Mouse (Mus musculus) left cerebral cortex, adult 8-10 months (tissue): ENCODE measurements at regions not wholly inside any gene's neighbourhood (a gene's known extent, or its start where the extent isn't known, plus 50 kb on each side); places are given as distances from the start of the nearest gene placed in this dataset.
A peak's percentile ranks its signal among the peaks of the same experiment; 100 is the strongest.

Source experiments
- DNase-seq, 2 experiments: peaks; one replicate each; pipeline ENCODE4 v3.0.0; 2022; ENCODE audit warnings: low spot score in 2 of 2

DNA sequence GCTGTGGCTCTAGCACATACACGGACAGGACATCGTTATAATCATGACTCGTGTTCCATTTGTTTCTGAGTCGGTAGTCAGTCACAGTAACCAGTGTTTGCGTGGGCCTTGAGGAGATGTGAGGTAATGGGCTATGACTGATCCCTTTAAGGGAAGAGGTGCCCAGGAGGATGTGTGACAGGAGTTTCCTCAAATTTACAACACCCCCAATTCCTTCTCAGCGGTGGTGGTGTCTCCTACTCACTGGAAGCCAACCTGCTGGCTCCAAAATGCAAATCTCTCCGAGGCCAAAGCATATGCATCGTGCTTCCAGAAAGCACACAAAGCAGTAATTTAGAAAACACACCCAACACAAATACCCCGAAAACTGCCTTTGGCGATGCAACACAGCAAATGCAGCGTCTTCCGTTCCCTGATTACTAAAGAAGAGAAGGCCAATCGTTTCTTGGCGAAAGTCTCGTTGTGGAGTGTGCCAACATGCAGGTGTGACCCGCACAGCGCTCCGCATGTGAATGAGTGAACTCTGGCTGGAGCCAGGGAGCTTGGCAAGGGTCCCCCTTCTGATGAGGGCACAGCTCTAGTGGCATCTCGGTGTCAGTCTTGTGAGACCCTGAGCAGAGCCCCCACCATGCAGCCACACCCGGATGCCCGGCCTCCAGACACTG, 151.5 kb upstream of the Kazn start:
- DNase-seq: peak in 1 of 2 experiments; percentile 58

DNA sequence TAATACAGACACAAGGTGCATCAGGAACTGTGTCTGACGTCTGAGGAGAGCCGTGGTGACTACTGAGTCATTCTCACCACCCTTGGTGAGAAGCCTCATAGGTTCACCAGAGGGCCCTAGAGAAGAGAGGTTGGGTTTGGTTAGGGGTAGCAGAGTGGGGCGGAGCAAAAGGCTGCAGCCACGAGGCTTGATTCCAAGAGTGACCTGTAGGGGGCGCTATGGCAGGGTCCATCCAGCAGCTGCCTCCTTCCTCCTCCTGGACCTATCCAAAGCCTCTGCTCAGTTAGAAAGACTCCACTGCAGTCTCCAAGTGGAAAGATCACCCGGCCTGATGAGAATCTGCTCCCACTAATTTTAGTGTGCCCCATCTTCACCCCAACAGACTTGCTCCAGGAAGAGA, 149.3 kb upstream of the Kazn start:
- no peak for DNase-seq

DNA sequence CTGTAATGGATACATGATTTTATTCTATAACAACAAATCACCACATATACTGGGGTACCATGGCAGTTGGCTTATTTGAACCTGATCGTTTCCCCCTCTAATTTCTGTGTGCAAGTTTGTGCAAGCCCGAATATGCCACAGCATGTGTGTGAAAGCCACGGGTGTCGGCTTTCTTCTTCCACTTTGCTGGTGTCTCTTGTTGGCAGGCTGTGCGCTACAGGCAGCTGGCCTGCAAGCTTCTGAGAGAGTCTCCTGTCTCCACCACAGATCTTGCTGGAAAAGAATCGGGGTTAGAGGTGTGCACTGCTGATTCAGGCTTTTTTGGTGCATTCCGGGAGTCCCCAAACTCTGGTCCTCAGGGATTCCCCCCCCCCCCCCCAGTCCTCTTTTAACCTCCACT, 142.0 kb upstream of the Kazn start:
- DNase-seq: no peak

DNA sequence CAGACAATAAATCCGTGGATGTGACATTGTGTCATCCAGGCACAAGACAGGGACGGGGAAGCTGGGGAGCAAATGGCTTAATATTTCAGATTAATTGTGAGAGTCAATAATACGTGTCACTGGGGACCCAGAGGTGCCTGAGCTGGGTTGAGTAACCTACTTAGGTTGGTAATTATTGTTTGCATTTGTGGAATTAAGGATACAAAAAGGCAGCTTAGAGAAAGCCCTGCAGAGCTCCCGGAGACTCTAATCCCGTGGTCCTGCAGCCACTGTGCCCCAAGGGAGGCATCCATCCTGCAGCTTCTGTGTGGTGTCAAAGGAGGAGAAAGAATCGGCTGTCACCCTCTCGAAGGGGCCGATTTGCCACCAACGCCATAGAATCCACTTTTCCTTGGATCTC, 139.3 kb upstream of the Kazn start:
- DNase-seq: no peak

DNA sequence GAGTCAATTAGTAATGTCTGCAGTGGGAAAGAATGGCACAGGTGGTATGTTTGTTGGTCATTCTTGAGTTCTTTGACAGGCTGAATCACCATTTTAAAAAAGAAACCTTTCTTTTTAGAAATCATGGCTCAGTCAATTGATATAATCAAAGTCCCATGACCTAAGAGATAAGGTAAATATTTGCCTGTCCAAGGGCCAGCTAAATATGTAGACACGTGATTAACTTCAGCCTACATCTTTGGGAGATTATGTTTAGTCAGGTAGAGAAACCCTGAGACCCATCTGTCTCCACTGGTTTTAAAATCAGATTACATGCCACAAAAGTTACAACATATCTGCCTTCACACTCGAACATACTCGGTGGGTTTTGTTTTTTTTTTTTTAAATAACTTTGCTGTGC, 128.6 kb upstream of the Kazn start:
- no peak for DNase-seq

DNA sequence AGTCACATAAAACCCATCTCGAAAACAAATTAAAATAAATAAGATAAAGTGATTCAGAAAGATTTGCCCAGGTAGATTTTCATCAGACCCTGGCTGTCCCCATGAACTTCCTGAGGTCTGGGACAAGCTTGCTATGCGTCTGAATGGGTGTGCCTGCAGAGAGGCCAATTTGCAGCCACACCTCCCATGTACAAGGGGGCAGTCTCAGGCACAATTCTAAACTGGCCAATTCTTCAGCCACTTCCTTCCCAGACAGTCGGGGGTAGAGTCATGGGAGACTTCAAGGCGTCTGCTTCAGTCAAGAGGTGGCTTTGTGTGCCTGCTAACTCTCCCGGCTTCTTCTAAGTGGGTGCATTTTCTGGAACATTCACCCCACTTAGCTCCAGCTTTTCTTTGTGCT, 122.9 kb upstream of the Kazn start:
- DNase-seq: no peak

DNA sequence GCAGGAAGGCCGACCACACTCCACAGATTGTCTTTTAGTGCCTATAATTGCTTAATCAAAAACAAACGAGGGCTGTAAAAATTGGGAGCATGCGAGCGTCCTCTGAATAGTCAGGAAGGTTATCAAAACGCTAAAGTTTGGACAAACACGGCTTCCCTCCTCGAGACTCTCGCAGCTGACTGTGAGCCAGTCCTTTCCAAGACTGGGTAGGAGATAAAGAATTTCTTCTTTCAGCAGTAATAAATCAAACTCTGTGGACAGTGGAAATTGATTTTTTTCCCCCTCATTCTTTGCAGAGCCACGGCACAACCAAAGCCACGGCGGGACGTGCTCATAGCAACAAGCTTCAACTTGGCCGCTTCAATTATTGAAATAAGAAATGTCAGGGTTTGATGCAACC, 119.7 kb upstream of the Kazn start:
- DNase-seq: no peak

DNA sequence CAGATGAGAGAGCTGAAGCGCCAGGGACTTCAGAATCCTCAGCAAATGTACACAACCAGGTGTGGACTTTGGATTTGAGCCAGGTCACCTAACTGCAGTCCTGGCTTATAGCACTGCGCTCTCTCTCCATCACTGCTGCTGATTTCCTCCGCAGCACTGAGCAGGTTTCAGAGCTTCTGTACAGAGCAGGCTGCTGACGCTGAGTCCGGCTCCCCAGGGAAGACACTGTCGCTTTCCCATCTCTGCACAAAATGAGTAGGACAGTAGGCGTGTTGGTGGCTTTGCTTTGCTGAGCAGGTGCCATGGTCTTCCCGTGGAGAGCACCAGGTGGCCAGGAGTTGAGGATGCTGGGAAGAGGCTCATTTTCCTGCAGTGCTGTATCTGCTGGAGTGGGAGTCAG, 116.2 kb upstream of the Kazn start:
- DNase-seq: peak in 1 of 2 experiments; percentile 36

DNA sequence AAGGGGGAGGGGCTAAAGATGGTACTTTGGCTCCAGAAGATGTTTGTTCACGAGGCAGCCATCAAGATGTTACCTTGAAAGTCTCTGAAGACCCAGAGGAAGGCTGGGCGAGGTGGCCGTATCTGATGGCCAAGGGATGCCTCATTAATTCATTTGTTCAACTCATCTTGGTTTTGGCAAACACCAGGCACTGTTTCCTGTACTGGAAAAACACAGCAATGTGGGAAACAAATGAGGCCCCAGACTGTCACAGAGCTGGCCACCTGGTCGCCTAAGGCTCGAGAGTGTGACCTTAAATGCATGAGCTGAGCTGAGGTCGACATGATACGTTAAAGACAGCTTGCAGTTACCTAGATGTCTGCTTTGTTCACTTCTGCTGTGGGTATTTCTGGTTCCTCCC, 114.3 kb upstream of the Kazn start:
- no peak for DNase-seq

DNA sequence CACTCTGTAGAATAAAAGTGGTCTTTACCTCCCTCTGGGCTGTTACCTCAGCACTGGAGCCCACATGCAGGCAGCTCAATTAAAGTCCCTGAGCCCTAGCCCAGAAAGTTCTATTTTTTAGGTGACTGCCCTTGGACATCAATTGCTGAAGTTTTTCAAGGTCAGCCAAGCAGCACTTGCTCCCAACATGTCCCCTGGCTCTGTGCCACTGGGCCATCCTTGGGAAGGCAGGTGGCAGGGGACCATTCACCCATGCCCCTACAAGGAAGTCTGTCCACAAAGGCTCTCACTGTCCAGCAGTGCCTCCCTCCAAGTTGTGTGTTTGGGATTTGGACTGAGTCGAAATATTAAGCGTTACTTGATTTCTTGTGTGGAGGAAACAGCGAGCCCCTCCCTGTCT, 112.6 kb upstream of the Kazn start:
- no peak for DNase-seq

DNA sequence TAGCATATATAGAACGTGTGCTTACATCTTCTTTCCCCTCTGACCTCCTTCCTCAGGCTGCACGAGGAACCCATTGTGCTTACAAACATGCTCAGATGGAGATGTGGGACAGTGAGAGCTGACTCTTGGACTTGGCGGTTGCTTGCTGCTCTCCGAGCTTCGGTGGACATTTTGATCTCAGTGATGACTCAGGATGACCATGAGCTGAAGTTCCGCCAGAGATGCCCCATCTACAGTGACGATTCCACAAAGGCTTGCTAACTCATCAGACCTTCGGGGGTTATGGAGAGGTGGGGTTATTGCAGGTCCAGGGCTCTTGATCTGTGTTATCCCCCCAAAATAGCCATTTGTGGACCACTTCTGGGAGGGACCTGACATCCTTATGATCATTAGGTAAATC, 111.8 kb upstream of the Kazn start:
- DNase-seq: no peak

DNA sequence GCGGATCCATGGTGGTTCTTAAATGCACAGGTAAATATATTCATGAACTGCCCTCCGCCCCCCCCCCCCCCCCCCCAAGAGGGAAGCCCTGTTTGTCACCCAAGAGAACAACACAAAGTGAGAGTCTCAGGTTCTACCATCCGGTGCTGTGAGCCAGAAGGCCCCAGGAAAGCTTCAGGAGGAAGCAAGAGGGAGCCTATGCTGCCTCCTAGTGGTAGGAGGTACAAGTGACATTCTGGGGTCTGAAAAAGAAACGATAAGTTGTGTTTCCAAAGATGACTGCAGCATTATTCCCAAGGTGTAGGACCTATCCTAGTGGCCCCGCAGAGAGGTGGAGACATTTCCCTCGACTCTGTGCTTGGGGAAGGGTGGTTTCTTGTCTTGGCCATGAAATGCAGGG, 109.7 kb upstream of the Kazn start:
- DNase-seq: no peak

DNA sequence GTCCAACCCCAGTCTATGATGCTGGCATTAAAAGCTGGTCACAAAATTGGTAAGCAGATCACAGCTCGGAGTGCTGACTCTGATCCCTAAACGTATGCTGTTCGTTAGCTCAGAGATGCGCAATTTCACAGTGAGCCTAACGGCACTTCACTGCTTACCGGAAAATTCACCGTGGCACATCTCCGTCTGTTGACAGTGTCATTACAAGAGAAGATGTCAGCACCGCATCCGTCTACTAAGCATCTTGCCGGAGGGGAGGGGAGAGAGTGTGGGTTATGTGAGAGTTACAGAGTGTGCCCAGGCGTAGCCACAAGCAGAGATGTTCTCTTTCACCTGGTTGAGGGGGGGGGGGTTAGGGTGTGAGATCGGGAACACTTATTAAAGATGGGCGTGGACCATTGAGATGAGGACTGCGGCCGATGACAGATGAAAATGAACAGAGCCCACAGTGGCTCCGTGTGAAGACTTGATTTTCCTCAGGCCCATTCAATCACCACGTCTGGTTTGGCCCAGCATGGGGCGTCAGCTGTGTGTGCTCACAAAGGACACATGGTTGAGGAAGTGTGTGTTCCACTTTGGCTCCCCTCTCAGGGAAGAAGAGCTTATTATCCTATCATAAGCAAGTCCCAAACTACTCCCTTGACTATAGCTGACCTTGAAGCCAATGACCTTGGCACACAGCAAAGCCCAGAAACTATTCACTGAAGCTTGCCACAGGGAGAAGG, 103.4 kb upstream of the Kazn start:
- DNase-seq: no peak

DNA sequence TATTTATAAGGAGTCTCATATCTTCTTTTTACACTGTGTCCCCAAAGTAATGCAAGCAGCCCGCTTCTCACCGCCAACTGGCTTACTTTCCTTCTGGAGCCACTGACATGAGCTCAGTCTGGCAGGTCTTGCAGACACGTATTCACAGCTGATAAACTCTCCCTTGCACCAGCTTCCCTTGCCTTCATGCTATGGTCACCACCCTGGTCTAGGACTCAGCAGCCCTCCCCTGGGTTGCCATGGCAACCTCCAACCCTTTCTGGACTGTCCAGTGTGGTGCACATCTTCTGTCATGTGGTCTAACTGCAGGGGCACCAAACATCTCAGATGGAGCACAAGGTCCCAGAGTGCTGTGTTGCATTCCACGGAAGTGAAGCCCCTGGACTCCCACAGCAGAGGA, 102.1 kb upstream of the Kazn start:
- DNase-seq: no peak

DNA sequence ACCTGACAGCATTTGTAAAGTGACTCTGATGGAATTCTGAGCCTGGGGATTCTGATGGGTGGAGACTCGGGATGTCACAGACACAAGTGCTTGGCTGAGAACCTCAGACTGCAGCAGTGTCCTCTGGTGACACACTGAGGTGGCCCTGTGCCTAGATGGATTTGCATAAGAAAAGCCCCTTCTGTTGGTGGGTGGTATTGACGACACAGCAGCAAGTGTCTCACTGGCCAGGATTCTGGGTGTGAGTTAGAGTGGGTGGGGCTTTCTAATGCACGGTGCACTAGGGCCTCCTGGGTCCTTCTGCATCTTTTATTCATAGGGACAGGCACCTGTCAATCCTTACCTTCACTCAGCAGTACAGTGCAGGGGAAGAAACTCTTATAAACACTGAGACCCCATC, 100.9 kb upstream of the Kazn start:
- no peak for DNase-seq

DNA sequence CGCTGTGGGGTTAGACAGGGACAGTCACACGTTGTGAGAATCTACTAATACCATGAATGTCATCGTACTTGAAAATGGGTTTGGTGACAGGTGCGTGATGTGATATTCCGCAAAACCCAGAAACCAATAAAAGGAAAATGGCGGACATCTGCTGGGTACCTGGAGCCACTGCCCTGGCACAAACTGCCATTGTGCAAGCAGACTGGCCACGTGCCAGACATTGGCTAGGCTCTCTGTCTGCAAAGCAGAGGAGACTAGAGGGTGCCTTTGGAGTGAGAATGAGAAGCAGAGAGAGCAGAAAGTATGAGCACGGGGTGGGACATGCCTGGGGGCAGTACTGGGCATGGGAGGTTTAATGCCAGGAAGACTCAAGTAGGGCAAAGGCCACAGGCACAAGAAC, 98.5 kb upstream of the Kazn start:
- DNase-seq: no peak

DNA sequence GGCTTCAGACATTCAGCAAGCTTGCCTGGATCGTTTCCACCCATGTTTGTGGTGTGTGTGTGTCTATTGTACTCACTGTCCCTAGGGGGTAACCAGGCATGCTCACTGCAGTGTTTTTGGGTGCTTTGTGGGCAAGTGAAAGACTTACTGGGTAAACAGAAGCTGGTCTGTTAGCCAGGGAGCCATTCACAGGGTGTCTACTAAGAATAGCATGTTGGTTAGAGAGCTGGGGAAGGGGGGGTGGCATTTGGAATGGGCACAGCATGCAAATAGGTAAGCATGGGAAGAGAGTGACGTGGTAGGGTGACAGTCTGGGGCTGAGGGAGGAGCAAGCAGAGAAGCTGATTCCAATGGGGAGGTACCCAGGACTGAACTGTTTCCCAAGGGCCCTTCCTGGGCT, 97.7 kb upstream of the Kazn start:
- peak in 1 of 2 experiments; percentile 26 for DNase-seq

DNA sequence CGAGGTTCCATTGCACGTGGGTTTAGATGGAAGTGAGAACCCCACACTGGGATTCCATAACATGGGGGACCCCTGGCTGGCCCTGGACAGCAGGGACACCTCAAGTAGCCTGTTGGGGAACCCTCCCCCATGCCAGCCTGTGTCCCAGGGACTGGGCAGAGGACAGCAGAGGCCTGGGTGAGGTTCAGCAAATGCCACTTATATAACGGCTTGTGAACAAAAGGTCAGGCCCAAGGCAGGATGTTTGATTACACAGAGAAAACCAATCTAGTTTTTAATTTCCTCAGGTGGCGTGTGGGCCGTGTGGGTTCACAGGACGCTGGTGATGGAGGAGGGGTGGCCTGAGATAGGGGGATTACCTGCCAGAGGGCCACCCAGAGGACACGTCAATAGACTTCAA, 94.9 kb upstream of the Kazn start:
- DNase-seq: no peak

DNA sequence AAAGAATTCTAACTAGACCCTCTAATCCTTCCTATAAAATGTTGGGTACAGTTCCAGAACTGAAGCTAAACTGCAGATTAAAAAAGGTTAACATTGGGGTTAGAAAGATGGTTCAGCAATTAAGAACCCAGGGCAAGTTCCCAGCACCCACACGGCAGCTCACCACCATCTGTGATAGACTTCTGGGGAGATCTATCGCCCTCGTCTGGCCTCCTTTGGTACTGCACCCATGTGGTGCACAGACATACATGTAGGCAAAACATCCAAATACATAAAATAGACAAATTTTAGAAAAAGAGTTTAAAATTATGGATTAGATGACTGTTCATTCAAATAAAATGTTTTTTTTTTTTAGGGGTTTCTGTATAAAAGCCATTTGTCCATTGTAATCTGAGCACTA, 91.4 kb upstream of the Kazn start:
- no peak for DNase-seq

DNA sequence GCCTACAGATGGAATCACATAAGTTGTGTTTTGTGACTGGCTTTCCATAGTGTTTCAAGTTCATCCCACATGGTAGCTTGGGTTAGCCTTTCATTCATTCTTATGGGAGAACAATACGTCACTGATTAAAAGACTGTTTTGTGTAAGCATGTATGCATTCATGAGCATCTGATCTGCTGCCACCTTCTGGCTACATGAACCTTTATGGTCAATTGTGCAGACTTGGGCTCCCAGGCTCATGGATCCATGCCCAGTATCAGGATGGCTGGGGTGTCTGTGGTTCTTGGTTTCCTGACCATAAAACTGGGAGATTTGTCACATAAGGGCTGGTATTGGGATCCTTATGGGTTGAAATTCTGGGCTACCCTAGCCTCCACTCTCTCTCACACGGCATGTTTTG, 90.4 kb upstream of the Kazn start:
- no peak for DNase-seq

DNA sequence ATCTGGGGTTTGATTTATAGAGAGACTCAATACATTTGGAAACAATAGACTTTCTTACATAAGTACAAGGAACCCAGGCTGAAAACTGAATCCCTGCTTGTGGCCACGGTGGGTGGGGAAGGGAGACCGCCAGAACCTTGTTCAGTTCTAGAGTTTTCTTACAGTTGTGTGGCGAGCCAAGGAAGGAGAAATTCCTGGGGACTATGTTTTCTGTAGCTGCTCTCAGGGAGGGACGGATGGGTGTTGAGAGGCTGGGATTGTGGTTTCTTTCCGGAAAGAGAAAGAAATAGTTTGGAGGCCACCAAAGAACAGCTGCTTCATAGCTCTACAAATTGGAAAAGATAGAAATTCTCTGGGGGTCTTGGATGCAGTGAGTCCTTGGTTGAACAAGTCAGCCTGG, 87.3 kb upstream of the Kazn start:
- DNase-seq: no peak

DNA sequence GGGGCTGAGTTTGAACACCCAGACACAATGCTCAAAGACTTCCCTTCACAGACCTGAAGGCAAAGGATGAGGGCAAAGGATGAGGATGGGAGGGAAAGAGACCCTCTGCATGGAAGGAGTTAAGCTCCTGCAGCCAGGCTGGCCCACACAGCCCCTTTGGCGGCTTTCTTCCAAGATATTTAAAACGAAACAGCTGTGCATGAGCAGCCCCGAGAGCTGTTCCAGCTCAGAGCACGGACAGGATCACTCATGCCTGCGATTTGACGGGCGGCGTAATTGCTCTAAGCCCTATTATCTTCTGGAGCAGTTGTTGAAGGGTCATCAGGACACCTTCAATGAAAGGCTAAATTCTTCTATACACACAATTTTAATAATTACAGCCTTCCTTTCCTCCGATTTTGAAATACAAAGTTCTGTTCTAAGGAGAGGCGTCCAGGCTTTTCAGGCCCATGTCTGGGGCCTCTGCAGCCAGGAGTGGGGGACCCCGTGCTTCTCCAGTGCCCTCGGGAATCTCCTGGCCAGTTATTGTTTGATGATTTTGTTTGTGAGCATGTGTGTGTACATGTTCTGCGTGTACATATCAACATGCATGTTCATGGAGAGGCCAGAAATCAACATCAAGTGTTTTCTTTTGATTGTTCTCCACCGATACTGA, 82.1 kb upstream of the Kazn start:
- no peak for DNase-seq

DNA sequence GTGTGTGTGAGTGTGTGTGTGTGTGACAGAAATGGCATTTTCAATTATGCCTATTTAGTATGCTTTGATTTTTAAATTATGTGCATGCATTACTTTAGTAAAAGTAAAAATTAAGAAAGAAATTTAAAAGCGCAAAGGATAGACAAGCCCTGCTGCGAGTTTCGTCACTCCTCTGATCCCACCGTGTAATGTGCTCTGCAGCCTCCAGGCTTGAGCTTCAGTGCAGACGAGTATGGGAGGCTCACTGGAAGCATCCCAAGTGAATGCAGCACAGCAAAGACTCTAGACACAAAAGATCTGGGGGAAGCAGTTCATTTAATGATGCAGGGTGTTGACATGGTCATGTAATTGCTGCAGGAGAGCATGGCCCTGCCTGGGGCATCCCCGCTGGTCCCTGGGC, 71.1 kb upstream of the Kazn start:
- no peak for DNase-seq
